Mouse (Mus musculus) olfactory bulb, adult 2 months (tissue): Measurements from ENCODE around the gene Casz1.

ENCODE experiments used
- CTCF ChIP-seq: fragments of 200-500 bp; IDR thresholded peaks from 2 replicates; pipeline ENCODE4 v1.5.1; 2012; ENCODE audit warnings: low read depth, mild to moderate bottlenecking, low read length, moderate library complexity; ENCODE audit not compliant: insufficient read depth
- POLR2A ChIP-seq: fragments of 200-500 bp; IDR thresholded peaks from 2 replicates; pipeline ENCODE4 v1.6.1; 2012; ENCODE audit warnings: mild to moderate bottlenecking, low read depth, low read length, moderate library complexity; ENCODE audit not compliant: insufficient read depth

GRCm38 (mm10) chr4:148935211-148935610 is 131.0 kb downstream of the Casz1 start:
- no peak for TF ChIP-seq CTCF
- no peak for TF ChIP-seq POLR2A
